Mouse (Mus musculus) myocyte (in vitro differentiated cells): ENCODE data around the gene 4930550C14Rik. TPM values are rescaled to one million over a fixed set of nuclear protein-coding genes. Genes with fewer than 3 reads are reported as not detected.

ENCODE experiments used
- H3K27me3 ChIP-seq: one replicate; pipeline ENCODE4 v1.6.1; 2011; ENCODE audit not compliant: control insufficient read depth, insufficient read depth, insufficient read length
- H3K36me3 ChIP-seq: one replicate; pipeline ENCODE4 v1.6.1; 2011; ENCODE audit not compliant: control insufficient read depth, insufficient read depth
- H3K4me2 ChIP-seq: one replicate; pipeline ENCODE4 v1.6.1; 2011; ENCODE audit warnings: low read depth, control low read depth
- H3K4me3 ChIP-seq: one replicate; pipeline ENCODE4 v1.5.1; 2011; ENCODE audit warnings: mild to moderate bottlenecking, control low read depth, moderate library complexity
- H3K79me2 ChIP-seq: one replicate; pipeline ENCODE4 v1.6.1; 2011; ENCODE audit not compliant: control insufficient read depth, insufficient read depth
- H3ac ChIP-seq: one replicate; pipeline ENCODE4 v1.6.1; 2011; ENCODE audit not compliant: control insufficient read depth, insufficient read length
- CEBPB ChIP-seq: IDR thresholded peaks from 2 replicates; pipeline ENCODE4 v1.6.1; 2011; ENCODE audit warnings: mild to moderate bottlenecking, moderate library complexity; ENCODE audit not compliant: poor library complexity, insufficient read depth, severe bottlenecking
- E2F4 ChIP-seq: IDR thresholded peaks from one replicate; pipeline ENCODE4 v1.6.1; 2011; ENCODE audit warnings: mild to moderate bottlenecking, control low read depth, moderate library complexity; ENCODE audit not compliant: insufficient read depth
- MAX ChIP-seq: IDR thresholded peaks from one replicate; pipeline ENCODE4 v1.6.1; 2011; ENCODE audit warnings: low read depth, mild to moderate bottlenecking, control low read depth
- MYOD1 ChIP-seq, 3 experiments: IDR thresholded peaks; one replicate each; pipeline ENCODE4 v1.6.1; 2011; ENCODE audit warnings: control low read depth in 2 of 3, low read depth in 2 of 3, mild to moderate bottlenecking in 2 of 3, moderate library complexity in 1 of 3; ENCODE audit not compliant: insufficient read length in 2 of 3, control insufficient read depth in 1 of 3
- MYOG ChIP-seq, 3 experiments: IDR thresholded peaks; one replicate each; pipeline ENCODE4 v1.6.1; 2011; ENCODE audit warnings: control low read depth in 2 of 3, low read depth in 2 of 3, mild to moderate bottlenecking in 2 of 3; ENCODE audit not compliant: insufficient read length in 2 of 3, control insufficient read depth in 1 of 3, insufficient read depth in 1 of 3
- POLR2A ChIP-seq: IDR thresholded peaks from one replicate; pipeline ENCODE4 v1.6.1; 2011; ENCODE audit warnings: low read depth, mild to moderate bottlenecking, control low read depth, moderate library complexity; ENCODE audit not compliant: insufficient read length
- POLR2AphosphoS2 ChIP-seq: IDR thresholded peaks from one replicate; pipeline ENCODE4 v1.6.1; 2011; ENCODE audit warnings: low read depth, control low read depth; ENCODE audit not compliant: insufficient read length
- REST ChIP-seq: IDR thresholded peaks from one replicate; pipeline ENCODE4 v1.6.1; 2011; ENCODE audit warnings: mild to moderate bottlenecking, control low read depth, moderate library complexity; ENCODE audit not compliant: insufficient read depth, insufficient read length
- SRF ChIP-seq: IDR thresholded peaks from one replicate; pipeline ENCODE4 v1.6.1; 2011; ENCODE audit warnings: low read depth; ENCODE audit not compliant: control insufficient read depth, insufficient read length
- TCF12 ChIP-seq: IDR thresholded peaks from one replicate; pipeline ENCODE4 v1.6.1; 2011; ENCODE audit warnings: mild to moderate bottlenecking, control low read depth; ENCODE audit not compliant: poor library complexity, insufficient read depth, severe bottlenecking
- TCF3 ChIP-seq: IDR thresholded peaks from one replicate; pipeline ENCODE4 v1.6.1; 2011; ENCODE audit warnings: low read depth, control low read depth; ENCODE audit not compliant: insufficient read length
- USF1 ChIP-seq: IDR thresholded peaks from one replicate; pipeline ENCODE4 v1.6.1; 2011; ENCODE audit warnings: low read depth, mild to moderate bottlenecking, control low read depth, moderate library complexity
- polyA plus RNA-seq: library from polyadenylated mRNA; unstranded; fragments of >200 nt; fragmentation: generic; extraction: Trizol; gene quantifications from one replicate; pipeline ENCODE4 v1.2.1, GENCODE M21; 2012; ENCODE audit warnings: missing spikeins

Gene 4930550C14Rik
- polyA plus RNA-seq, 1 experiment, result 0.59 TPM

- Histone ChIP-seq H3K4me2 (no peak overlapping the region), H3K27me3 (peaks cover 8% of the 10 kb centered on the region), H3ac (no peak overlapping the region), H3K79me2 (no peaks in the 10 kb centered on the region), H3K36me3 (no peaks in the 10 kb centered on the region), H3K4me3 (no peak overlapping the region)
- no peak for TF ChIP-seq POLR2AphosphoS2
Observed at GRCm38 (mm10) chr9:53376820-53377219, 25.3 kb upstream of the 4930550C14Rik start.

GRCm38 (mm10) chr9:53377597-53377996 is 24.5 kb upstream of the 4930550C14Rik start:
- Histone ChIP-seq H3ac (no peak overlapping the region), H3K4me3 (no peak overlapping the region), H3K79me2 (no peaks in the 10 kb centered on the region), H3K4me2 (no peak overlapping the region), H3K36me3 (no peaks in the 10 kb centered on the region), H3K27me3 (peaks cover 8% of the 10 kb centered on the region)
- TF ChIP-seq REST (no peak), CEBPB (no peak), USF1 (no peak), TCF12 (no peak), MAX (no peak), TCF3 (no peak), MYOG (IDR thresholded peaks at IDR 0.05; ENCODE audit: control insufficient read depth in 1 of 3, insufficient read depth in 1 of 3, insufficient read length in 2 of 3, low read depth in 2 of 3) (no peak), SRF (no peak), MYOD1 (IDR thresholded peaks at IDR 0.05; ENCODE audit: control insufficient read depth in 1 of 3, insufficient read length in 2 of 3, low read depth in 2 of 3) (no peak), POLR2AphosphoS2 (no peak), POLR2A (no peak), E2F4 (no peak)

- Histone ChIP-seq H3K4me3 (no peak overlapping the region), H3ac (no peak overlapping the region), H3K4me2 (no peak overlapping the region), H3K79me2 (no peaks in the 10 kb centered on the region), H3K36me3 (no peaks in the 10 kb centered on the region), H3K27me3 (peaks cover 8% of the 10 kb centered on the region)
- TF ChIP-seq USF1 (no peak), CEBPB (no peak), REST (no peak), POLR2A (no peak), E2F4 (no peak), MYOG (IDR thresholded peaks at IDR 0.05; ENCODE audit: control insufficient read depth in 1 of 3, insufficient read depth in 1 of 3, insufficient read length in 2 of 3, low read depth in 2 of 3) (no peak)
Observed at GRCm38 (mm10) chr9:53378171-53378570, 24.0 kb upstream of the 4930550C14Rik start.

GRCm38 (mm10) chr9:53380595-53380994 is 21.5 kb upstream of the 4930550C14Rik start:
- no peak for TF ChIP-seq SRF
- TF ChIP-seq TCF12, result no peak
- Histone ChIP-seq H3K79me2 (peaks cover 2% of the 10 kb centered on the region), H3K27me3 (no peaks in the 10 kb centered on the region), H3K4me2 (no peak overlapping the region), H3K36me3 (no peaks in the 10 kb centered on the region), H3ac (no peak overlapping the region), H3K4me3 (no peak overlapping the region)

- no peak overlapping the region for H3K4me2 ChIP-seq
Observed at GRCm38 (mm10) chr9:53381113-53381615, 21.0 kb upstream of the 4930550C14Rik start.

More at GRCm38 (mm10) chr9:53381113-53381615, 21.0 kb upstream of the 4930550C14Rik start:
- no peaks in the 10 kb centered on the region for H3K27me3 ChIP-seq
- H3K4me3 ChIP-seq, result no peak overlapping the region
- TF ChIP-seq USF1, result no peak
- TF ChIP-seq MAX, result no peak
- no peak for TF ChIP-seq MYOD1 (IDR thresholded peaks at IDR 0.05; ENCODE audit: control insufficient read depth in 1 of 3, insufficient read length in 2 of 3, low read depth in 2 of 3)
- TF ChIP-seq POLR2A, result no peak
- no peak for TF ChIP-seq REST
- TF ChIP-seq MYOG (IDR thresholded peaks at IDR 0.05; ENCODE audit: control insufficient read depth in 1 of 3, insufficient read depth in 1 of 3, insufficient read length in 2 of 3, low read depth in 2 of 3), result no peak
- no peak for TF ChIP-seq SRF
- no peak for TF ChIP-seq E2F4
- TF ChIP-seq POLR2AphosphoS2, result no peak
- TF ChIP-seq TCF3, result no peak
- no peak for TF ChIP-seq TCF12
- TF ChIP-seq CEBPB, result no peak
- H3K36me3 ChIP-seq, result no peaks in the 10 kb centered on the region
- H3K79me2 ChIP-seq, result peaks cover 4% of the 10 kb centered on the region
- H3ac ChIP-seq, result no peak overlapping the region
